Mouse (Mus musculus) layer of hippocampus, postnatal 10 days (tissue): ENCODE results near the gene Tmprss11a. TPM values are rescaled to one million over a fixed set of nuclear protein-coding genes. Genes with fewer than 3 reads are reported as not detected.

Experiments used
- DNase-seq, 2 experiments: peaks; one replicate each; pipeline ENCODE4 v3.0.0; 2021; ENCODE audit warnings: low spot score in 2 of 2
- long read RNA-seq: library from polyadenylated mRNA; stranded (forward); transcript quantifications from one replicate; pipeline ENCODE4 v2.0.0, GENCODE M21; 2023
- total RNA-seq, 2 experiments: library from RNA; stranded (reverse); gene quantifications; 2 replicates each; pipeline ENCODE4 v1.2.3; 2021

The Tmprss11a gene
- total RNA-seq = not detected
- long read RNA-seq = 0 reads

DNA sequence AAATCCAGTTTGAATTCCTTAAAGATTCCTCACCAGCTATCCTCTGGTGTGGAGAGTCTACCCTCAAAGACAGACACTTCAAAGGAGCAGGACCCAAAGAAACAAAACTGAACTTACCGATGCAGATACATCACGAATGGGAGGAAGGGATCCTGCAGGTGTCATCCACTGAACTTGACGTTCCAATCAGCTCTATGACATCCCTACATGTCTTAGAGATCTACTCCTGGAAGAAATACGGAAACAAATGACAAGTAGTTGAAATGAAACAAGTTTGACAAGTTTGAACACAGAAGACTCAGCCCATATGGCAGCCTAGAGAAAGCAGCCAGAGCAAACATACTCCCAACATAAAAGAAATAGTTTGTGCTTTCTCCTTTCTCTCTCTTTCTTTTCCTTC lies at the start of gene Tmprss11a:
TSS of gene Tmprss11a (minus strand) at position 101 of the 400 bp plus-strand sequence.
- no peak for DNase-seq

- no peak for DNase-seq
Observed at GRCm38 (mm10) chr5:86518500-86518899, 49.7 kb upstream of the Tmprss11a start, which contains the start of gene Tmprss11g. Gene Tmprss11g (minus strand): TSS chr5:86518600.

DNA sequence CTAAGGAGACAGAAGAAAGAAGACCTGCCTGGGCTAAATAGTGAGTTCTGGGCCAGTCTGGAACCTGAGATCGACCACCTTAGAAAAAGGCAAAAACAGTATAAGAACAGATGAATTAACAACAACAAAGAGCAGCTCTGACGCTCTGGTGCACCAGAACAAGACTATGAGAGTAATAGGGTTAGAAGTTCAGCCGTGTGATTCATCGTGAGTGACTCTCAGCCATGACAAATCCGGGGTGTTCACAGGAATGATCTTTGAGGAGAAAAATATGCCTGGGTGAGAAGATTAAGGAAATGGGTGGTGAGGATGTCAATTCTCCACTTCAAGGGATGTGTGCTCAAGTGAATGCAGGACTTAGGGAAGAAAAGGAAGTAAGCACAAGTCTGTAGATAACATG lies 42.7 kb upstream of the Tmprss11a start:
- DNase-seq = no peak

DNA sequence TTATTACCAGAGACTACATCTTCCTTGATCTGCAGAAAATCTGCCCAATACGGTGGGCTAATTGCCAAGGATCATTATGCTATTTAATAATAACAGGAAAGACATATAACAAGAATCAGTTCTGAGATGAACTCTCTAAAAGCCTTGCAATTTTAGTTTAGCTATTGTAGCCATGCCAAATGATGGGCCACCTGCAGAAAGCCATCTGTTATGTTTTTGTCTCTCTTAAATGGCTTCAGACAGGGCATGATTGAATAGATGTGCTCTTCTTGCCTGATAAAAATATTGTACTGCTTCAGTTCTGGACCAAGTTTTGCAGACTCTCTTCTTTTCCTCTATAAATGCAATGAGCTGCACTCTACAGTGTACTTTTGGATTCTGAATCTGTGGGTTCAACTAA lies 24.7 kb upstream of the Tmprss11a start:
- DNase-seq = no peak

DNA sequence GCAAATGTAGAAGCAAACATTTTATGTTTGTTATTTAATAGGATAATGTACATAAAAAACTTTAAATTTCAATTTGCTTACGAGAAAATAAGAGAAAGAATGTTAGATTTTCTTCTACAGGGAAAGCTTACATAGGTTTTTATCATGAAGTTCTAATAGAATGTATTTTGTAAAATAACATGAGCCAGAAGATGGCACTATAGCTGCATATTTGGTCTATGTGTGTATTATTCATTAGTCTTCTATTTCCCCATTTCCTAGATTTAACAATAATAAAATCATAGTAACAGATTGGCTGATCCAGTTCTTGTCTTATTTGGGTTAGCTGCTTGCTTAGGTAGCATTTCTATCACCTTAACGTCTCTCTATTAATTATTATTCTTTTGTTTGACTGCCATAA lies 13.8 kb upstream of the Tmprss11a start:
- DNase-seq = no peak

GRCm38 (mm10) chr5:86482031-86482430 lies 13.2 kb upstream of the Tmprss11a start:
- DNase-seq = no peak

DNA sequence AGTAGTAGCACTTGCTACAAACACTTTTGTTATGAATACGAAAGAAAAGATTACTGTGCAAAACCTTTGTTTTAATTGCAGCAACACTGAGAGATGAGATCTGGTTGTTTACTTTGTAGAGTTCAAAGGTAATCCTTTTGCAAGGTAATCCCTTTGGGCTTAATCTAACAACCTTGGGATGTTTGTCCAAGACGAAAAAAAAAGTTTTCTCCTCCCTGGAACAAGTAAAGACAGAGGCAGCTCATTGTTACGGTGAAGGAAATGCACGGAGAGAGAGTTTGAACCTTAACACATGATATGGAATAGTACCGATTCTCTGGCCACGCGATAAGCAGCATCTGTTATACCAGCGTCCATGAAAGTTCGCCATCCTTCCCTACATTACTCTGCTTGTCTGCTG lies 5.1 kb upstream of the Tmprss11a start:
- no peak for DNase-seq

- DNase-seq = no peak
Observed at GRCm38 (mm10) chr5:86439306-86439705, 29.5 kb downstream of the Tmprss11a start.

DNA sequence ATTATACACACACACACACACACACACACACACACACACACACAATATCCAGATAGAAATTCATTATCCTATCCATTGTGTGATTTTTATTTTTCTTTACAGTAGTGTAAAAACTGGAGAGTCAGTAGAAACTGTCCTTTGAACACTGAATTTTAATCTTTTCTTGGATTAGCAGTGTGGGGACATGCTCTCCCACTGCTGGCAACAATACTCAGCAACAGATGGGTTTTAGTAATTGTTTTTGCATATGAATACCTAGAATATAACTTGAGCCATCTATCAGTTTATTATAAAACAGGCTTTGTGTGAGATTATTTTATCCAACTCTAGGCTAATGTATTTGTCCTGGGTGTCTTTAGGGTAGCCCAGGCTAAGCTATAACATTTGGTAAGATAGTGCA lies 30.2 kb downstream of the Tmprss11a start:
- no peak for DNase-seq

- no peak for DNase-seq
Observed at GRCm38 (mm10) chr5:86432697-86433096, 36.1 kb downstream of the Tmprss11a start.

GRCm38 (mm10) chr5:86431096-86431495 lies 37.7 kb downstream of the Tmprss11a start:
- no peak for DNase-seq

- DNase-seq = no peak
Observed at GRCm38 (mm10) chr5:86421323-86422028, 47.3 kb downstream of the Tmprss11a start.

DNA sequence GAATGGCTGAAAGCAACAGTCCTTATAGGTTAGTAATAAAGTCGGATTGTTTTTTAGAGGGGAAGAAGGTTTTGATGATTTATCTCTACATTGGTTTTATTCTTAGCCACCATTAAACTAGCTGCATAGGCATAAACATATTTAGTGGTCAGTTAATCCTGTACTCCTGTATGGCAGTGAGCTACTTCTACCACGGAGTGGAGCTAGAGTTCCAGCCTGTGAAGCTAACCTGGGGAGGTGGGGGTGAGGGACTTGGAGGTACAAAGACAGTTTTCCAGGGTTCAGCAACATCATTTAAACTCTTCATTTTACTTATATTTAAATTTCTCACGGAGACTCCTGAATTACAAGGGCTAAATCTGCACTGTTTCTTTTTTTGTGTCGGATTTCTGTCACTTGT lies 49.3 kb downstream of the Tmprss11a start:
- no peak for DNase-seq

GRCm38 (mm10) chr5:86414280-86414679 lies 54.5 kb downstream of the Tmprss11a start:
- no peak for DNase-seq

DNA sequence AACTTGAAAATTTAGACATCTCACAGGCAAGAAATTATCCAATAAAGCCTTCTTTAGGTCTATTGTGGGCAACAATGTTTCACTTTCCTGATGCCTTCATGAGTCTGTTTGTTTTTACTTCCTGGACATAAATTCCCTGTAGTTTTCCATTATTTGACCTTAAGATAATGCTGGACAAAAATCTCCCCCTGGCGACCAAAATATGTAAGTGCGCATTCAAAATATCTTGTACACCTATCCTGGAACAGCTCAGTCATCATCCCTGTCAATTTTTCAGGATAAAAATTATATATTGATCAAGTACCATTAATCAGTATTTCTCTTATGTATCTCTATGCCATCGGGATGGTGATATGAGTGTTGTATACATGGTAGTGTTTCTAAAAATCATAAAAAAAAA lies 58.0 kb downstream of the Tmprss11a start:
- no peak for DNase-seq

DNA sequence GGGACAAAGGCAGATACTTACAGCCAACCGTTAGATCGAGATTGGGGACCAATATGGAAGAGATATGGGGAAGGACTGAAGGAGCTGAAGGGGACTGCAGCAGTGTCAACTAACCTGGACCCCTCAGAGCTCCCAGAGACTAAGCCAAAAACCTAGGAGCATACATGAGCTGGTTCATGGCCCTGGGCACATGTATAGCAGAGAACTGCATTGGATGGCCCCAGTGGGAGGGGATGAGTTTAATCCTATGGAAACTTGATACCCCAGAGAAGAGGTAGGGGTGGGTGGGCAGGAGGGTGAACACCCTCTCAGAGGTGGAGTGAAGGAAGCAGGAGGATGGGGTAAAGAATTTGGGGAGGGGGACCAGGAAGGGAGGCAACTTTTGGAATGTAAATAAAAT lies 60.8 kb downstream of the Tmprss11a start:
- no peak for DNase-seq

GRCm38 (mm10) chr5:86407191-86407590 lies 61.6 kb downstream of the Tmprss11a start:
- no peak for DNase-seq

DNA sequence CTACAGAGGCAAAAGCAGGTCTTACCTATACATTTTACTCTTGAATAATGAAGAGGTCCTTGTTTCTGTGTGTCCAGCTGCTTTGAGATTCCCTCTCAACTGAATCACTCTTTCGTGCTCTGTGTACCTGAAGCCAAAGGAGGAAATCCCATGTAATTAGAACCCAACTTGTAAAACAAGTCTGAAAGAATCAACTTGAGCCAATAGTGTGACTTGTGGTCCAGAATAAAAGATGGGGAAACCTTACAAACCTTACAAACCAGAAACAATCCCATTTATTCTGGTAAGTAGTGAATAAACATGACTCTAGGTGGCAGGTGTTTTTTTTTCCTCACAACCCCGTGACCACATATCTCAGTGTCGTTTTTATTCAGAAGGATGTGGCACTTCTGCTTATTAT lies 95.5 kb downstream of the Tmprss11a start, which contains the start of gene Tmprss11d:
TSS of gene Tmprss11d (minus strand) at position 101 of the 400 bp plus-strand sequence.
- DNase-seq = no peak

Other genes with a start within 250 kb of the Tmprss11a start
- not detected for gene Tmprss11c, start 179.7 kb downstream of the Tmprss11a start, total RNA-seq
- not detected for gene Tmprss11d, start 95.6 kb downstream of the Tmprss11a start, total RNA-seq
- not detected for gene Tmprss11g, start 49.6 kb upstream of the Tmprss11a start, total RNA-seq
- not detected for gene Tmprss11f, start 163.4 kb upstream of the Tmprss11a start, total RNA-seq
- gene Tmprss11b, start 207.4 kb upstream of the Tmprss11a start, total RNA-seq = not detected